In the genomic region with DNA sequence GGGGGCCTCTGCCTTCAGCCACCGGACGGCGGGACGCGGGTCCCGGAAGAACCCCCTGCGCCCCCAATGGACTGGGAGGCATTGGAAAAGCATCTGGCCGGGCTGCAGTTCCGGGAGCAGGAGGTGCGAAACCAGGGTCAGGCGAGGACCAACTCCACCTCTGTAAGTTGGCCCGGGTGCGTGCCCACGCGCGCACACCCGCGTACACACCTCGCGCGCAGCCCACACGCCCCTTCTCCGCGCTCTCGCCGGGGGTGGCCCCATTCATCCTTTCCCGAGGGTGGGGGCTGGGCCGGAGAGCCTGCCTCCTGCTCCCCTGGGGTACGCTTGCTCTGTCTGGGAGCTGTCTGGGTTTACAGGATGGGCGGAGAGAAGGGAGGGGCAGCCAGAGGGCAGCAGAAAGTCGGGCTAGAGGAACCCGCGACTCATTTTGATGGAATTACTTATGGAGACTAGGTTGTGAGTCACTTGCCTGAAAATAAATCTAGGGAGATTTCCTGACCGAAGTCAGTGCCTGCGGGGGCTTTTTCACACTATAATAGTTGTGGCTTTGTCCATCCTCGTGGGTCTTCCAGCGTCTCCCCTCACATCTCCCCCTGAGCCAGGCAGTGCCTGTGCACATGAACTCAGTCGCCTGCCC, we compare ENCODE assay signal across 8 mouse cellular contexts.
A peak's percentile ranks its signal among the peaks of the same experiment; 100 is the strongest.
DNase-seq lines count a peak whose midpoint lies in the region; ATAC-seq and TF ChIP-seq lines count a peak whose summit lies in the region.

No protein-coding gene starts in this region.

- no peak for TF ChIP-seq CTCF in bone marrow, adult 2 months (IDR thresholded peaks at IDR 0.05; ENCODE audit: control insufficient read depth, insufficient read depth, low read length)
- peak; percentile 25 for TF ChIP-seq CTCF in kidney, postnatal 0 days (IDR thresholded peaks at IDR 0.05; ENCODE audit: low read depth)

- in situ Hi-C loops in ES-E14 (cut with MboI; ENCODE audit: low sequenced_read_pairs in 2 of 2, unreplicated experiment in 2 of 2), result no loop called here

- peaks cover 6 to 7% of the 10 kb centered on the region in 2 experiments; a peak in 2 of 4 replicates for H3K4me1 ChIP-seq in ES-E14 (ENCODE audit: control insufficient read depth in 2 of 2, insufficient read depth in 2 of 2, low read length in 2 of 2, poor library complexity in 1 of 2)
- no peaks in the 10 kb centered on the region for H3K4me1 ChIP-seq in bone marrow, adult 2 months (ENCODE audit: control insufficient read depth, insufficient read depth, low read length)
- peaks cover 60% of the 10 kb centered on the region for H3K4me1 ChIP-seq in forebrain, embryonic 10.5 days
- peaks cover 45% of the 10 kb centered on the region for H3K4me1 ChIP-seq in heart, embryonic 12.5 days (replicated peaks)
- peaks cover 7% of the 10 kb centered on the region for H3K4me1 ChIP-seq in kidney, postnatal 0 days (replicated peaks; ENCODE audit: insufficient read depth, low read length)
- peaks cover 50% of the 10 kb centered on the region for H3K4me1 ChIP-seq in liver, embryonic 13.5 days (replicated peaks)
- peaks cover 15% of the 10 kb centered on the region for H3K4me1 ChIP-seq in neural tube, embryonic 12.5 days

- H3K9me3 ChIP-seq in ES-E14 (ENCODE audit: control insufficient read depth, insufficient read depth, low read depth, low read length), result no peaks in the 10 kb centered on the region
- H3K9me3 ChIP-seq in forebrain, embryonic 10.5 days, result no peaks in the 10 kb centered on the region
- no peaks in the 10 kb centered on the region for H3K9me3 ChIP-seq in heart, embryonic 12.5 days (replicated peaks)
- no peaks in the 10 kb centered on the region for H3K9me3 ChIP-seq in kidney, postnatal 0 days (replicated peaks; ENCODE audit: low read length)
- H3K9me3 ChIP-seq in liver, embryonic 13.5 days (replicated peaks), result no peaks in the 10 kb centered on the region
- H3K9me3 ChIP-seq in neural tube, embryonic 12.5 days, result no peaks in the 10 kb centered on the region

- ATAC-seq in heart, embryonic 12.5 days (ENCODE audit: insufficient number of reproducible peaks, low FRiP score), result peak; percentile 39
- peak; percentile 18 for ATAC-seq in kidney, postnatal 0 days (replicated peaks; ENCODE audit: low FRiP score, low read depth)
- 0 out of 2 replicates have a peak, but pooled peaks have one; percentile 16 for ATAC-seq in liver, embryonic 13.5 days (ENCODE audit: low read depth)
- ATAC-seq in neural tube, embryonic 12.5 days (ENCODE audit: low FRiP score, low read depth), result peak; percentile 67

- no peak for DNase-seq in ES-E14 (ENCODE audit: low read depth, low spot score)
- peak; percentile 62 for DNase-seq in forebrain, embryonic 10.5 days (ENCODE audit: extremely low spot score, low spot score)
- DNase-seq in kidney, postnatal 0 days (ENCODE audit: low spot score), result peak; percentile 71
- DNase-seq in liver, embryonic 13.5 days, result no peak
- no peak for DNase-seq in B cell, adult 2 months

- peak overlapping the region; percentile 58; the same call in 1 of the 2 replicates for H3K27ac ChIP-seq in ES-E14 (ENCODE audit: insufficient read depth, low read depth, low read length, poor library complexity, severe bottlenecking)
- H3K27ac ChIP-seq in bone marrow, adult 2 months (ENCODE audit: control insufficient read depth, insufficient read depth, low read depth, low read length, poor library complexity), result no peak overlapping the region; the same call in 1 of the 2 replicates
- peak overlapping the region; percentile 91 for H3K27ac ChIP-seq in forebrain, embryonic 10.5 days
- peak overlapping the region; percentile 99 for H3K27ac ChIP-seq in heart, embryonic 12.5 days (ENCODE audit: poor library complexity, severe bottlenecking)
- peak overlapping the region; percentile 97 for H3K27ac ChIP-seq in kidney, postnatal 0 days
- H3K27ac ChIP-seq in liver, embryonic 13.5 days, result no peak overlapping the region
- H3K27ac ChIP-seq in neural tube, embryonic 12.5 days, result peak overlapping the region; percentile 43; the same call in 1 of the 2 replicates

- peak overlapping the region; percentile 77 to 91 for H3K4me3 ChIP-seq in ES-E14 (ENCODE audit: insufficient read depth in 1 of 2, low read depth in 1 of 2, low read length in 2 of 2, poor library complexity in 1 of 2, severe bottlenecking in 1 of 2)
- H3K4me3 ChIP-seq in bone marrow, adult 2 months (replicated peaks; ENCODE audit: control insufficient read depth, low read depth, low read length), result peak overlapping the region; percentile 45
- peak overlapping the region; percentile 80 for H3K4me3 ChIP-seq in forebrain, embryonic 10.5 days
- H3K4me3 ChIP-seq in heart, embryonic 12.5 days, result peak overlapping the region; percentile 87
- peak overlapping the region; percentile 84 for H3K4me3 ChIP-seq in kidney, postnatal 0 days (replicated peaks; ENCODE audit: low read depth, low read length)
- H3K4me3 ChIP-seq in liver, embryonic 13.5 days (replicated peaks), result peak overlapping the region; percentile 69
- H3K4me3 ChIP-seq in neural tube, embryonic 12.5 days, result peak overlapping the region; percentile 73

- H3K4me2 ChIP-seq in heart, embryonic 12.5 days, result peak overlapping the region; percentile 81
- H3K4me2 ChIP-seq in kidney, postnatal 0 days (ENCODE audit: low read length), result peak overlapping the region; percentile 99
- H3K4me2 ChIP-seq in liver, embryonic 13.5 days, result peak overlapping the region; percentile 94
- H3K4me2 ChIP-seq in neural tube, embryonic 12.5 days (replicated peaks), result peak overlapping the region; percentile 95

- TF ChIP-seq POLR2A in bone marrow, adult 2 months (IDR thresholded peaks at IDR 0.05; ENCODE audit: borderline replicate concordance, control insufficient read depth, low read depth, low read length), result no peak

- H3K36me3 ChIP-seq in ES-E14 (ENCODE audit: control insufficient read depth, insufficient read depth, low read length, poor library complexity, severe bottlenecking), result no peaks in the 10 kb centered on the region; the same call in 1 of the 2 replicates
- peaks cover 6% of the 10 kb centered on the region; the same call in 1 of the 2 replicates for H3K36me3 ChIP-seq in forebrain, embryonic 10.5 days (replicated peaks)
- peaks cover 4% of the 10 kb centered on the region for H3K36me3 ChIP-seq in heart, embryonic 12.5 days
- no peaks in the 10 kb centered on the region for H3K36me3 ChIP-seq in kidney, postnatal 0 days (ENCODE audit: insufficient read depth, low read length)
- no peaks in the 10 kb centered on the region for H3K36me3 ChIP-seq in liver, embryonic 13.5 days
- H3K36me3 ChIP-seq in neural tube, embryonic 12.5 days, result peaks cover 3% of the 10 kb centered on the region; the same call in 1 of the 2 replicates

- 2% methylated on average over 38 of the region's 38 CpGs for WGBS in bone marrow, adult 2 months
- WGBS in forebrain, embryonic 10.5 days, result under 1% methylated on average over 38 of the region's 38 CpGs
- under 1% methylated on average over 38 of the region's 38 CpGs for WGBS in heart, embryonic 12.5 days
- under 1% methylated on average over 38 of the region's 38 CpGs for WGBS in kidney, postnatal 0 days
- WGBS in liver, embryonic 13.5 days (ENCODE audit: insufficient replicate concordance), result 1% methylated on average over 38 of the region's 38 CpGs
- WGBS in neural tube, embryonic 12.5 days, result 0% methylated on average over 38 of the region's 38 CpGs

- peak overlapping the region; percentile 84 for H3K9ac ChIP-seq in ES-E14 (ENCODE audit: insufficient read depth, low read depth, low read length, poor library complexity, severe bottlenecking)
- H3K9ac ChIP-seq in heart, embryonic 12.5 days, result peak overlapping the region; percentile 95
- H3K9ac ChIP-seq in kidney, postnatal 0 days (ENCODE audit: low read depth, low read length), result peak overlapping the region; percentile 83
- H3K9ac ChIP-seq in liver, embryonic 13.5 days, result peak overlapping the region; percentile 64
- peak overlapping the region; percentile 76 for H3K9ac ChIP-seq in neural tube, embryonic 12.5 days

- H3K27me3 ChIP-seq in forebrain, embryonic 10.5 days (ENCODE audit: poor library complexity, severe bottlenecking), result peaks cover 24% of the 10 kb centered on the region
- no peaks in the 10 kb centered on the region for H3K27me3 ChIP-seq in heart, embryonic 12.5 days (replicated peaks)
- no peaks in the 10 kb centered on the region for H3K27me3 ChIP-seq in kidney, postnatal 0 days (ENCODE audit: insufficient read depth, low read length)
- H3K27me3 ChIP-seq in liver, embryonic 13.5 days, result peaks cover 57% of the 10 kb centered on the region
- H3K27me3 ChIP-seq in neural tube, embryonic 12.5 days (replicated peaks), result no peaks in the 10 kb centered on the region

TF ChIP-seq in ES-E14, 5 proteins besides CTCF, POLR2A, EP300 and RAD21:
- TF ChIP-seq HCFC1 (IDR thresholded peaks at IDR 0.05; ENCODE audit: borderline replicate concordance, insufficient read depth, low read length) (peak; percentile 40; the same call in 1 of the 2 replicates), ZC3H11A (IDR thresholded peaks at IDR 0.05; ENCODE audit: borderline replicate concordance, low read depth, low read length) (no peak), MAFK (IDR thresholded peaks at IDR 0.05; ENCODE audit: insufficient read depth, low read depth, low read length) (no peak), CHD2 (IDR thresholded peaks at IDR 0.05; ENCODE audit: low read depth, low read length) (no peak), ZNF384 (IDR thresholded peaks at IDR 0.05; ENCODE audit: low read depth, low read length) (no peak)

Comparison
In these comparisons a context has a peak if more than half of its experiments do, and no peak if none do; other contexts are left out.
1. DNase-seq: peak in forebrain, embryonic 10.5 days (single experiment) and kidney, postnatal 0 days (single experiment); none in ES-E14 (single experiment), liver, embryonic 13.5 days (single experiment) and B cell, adult 2 months (0 of 2).
2. H3K27ac ChIP-seq: peak in ES-E14 (single experiment), forebrain, embryonic 10.5 days (single experiment), heart, embryonic 12.5 days (single experiment), kidney, postnatal 0 days (single experiment) and neural tube, embryonic 12.5 days (single experiment); none in bone marrow, adult 2 months (single experiment) and liver, embryonic 13.5 days (single experiment).
3. ATAC-seq: peak in every context shown above with its lines; median percentile 67 in neural tube, embryonic 12.5 days; 39 in heart, embryonic 12.5 days; 18 in kidney, postnatal 0 days; 16 in liver, embryonic 13.5 days.
4. Peak in every context shown above with its lines, with median percentiles within 50 percentile points of each other: H3K4me3 ChIP-seq, H3K9ac ChIP-seq and H3K4me2 ChIP-seq.